Mouse (Mus musculus) neutrophil, adult 5-6 weeks (primary cell): Measurements from ENCODE around the gene Nol6. TPM values are rescaled to one million over a fixed set of nuclear protein-coding genes. Genes with fewer than 3 reads are reported as not detected.

ENCODE experiments used
- ATAC-seq: fragments of 151-379, 151-347 bp; 2 replicates; pipeline ENCODE4 v1.8.0; 2017; ENCODE audit warnings: mild to moderate bottlenecking, moderate TSS enrichment; ENCODE audit not compliant: insufficient number of reproducible peaks, poor library complexity, low FRiP score, severe bottlenecking; ENCODE audit errors: extremely low read depth
- total RNA-seq: library from RNA; stranded (forward); fragments of 200-1000 nt; gene quantifications from 2 replicates; pipeline ENCODE4 v1.2.3, GENCODE M21; 2017

Nol6 gene
- total RNA-seq: 13.2 and 15.6 TPM in 2 replicates

- peak; percentile 99 for ATAC-seq
Measured at GRCm38 (mm10) chr4:41124180-41124951, at the start of gene Nol6. TSS of gene Nol6 (minus strand) at chr4:41124455.

- ATAC-seq: no peak
Measured at GRCm38 (mm10) chr4:41170970-41171369, 46.7 kb upstream of the Nol6 start.

GRCm38 (mm10) chr4:41165693-41166475 lies 41.6 kb upstream of the Nol6 start:
- ATAC-seq: no peak

GRCm38 (mm10) chr4:41164974-41165373 lies 40.7 kb upstream of the Nol6 start:
- ATAC-seq: no peak

DNA sequence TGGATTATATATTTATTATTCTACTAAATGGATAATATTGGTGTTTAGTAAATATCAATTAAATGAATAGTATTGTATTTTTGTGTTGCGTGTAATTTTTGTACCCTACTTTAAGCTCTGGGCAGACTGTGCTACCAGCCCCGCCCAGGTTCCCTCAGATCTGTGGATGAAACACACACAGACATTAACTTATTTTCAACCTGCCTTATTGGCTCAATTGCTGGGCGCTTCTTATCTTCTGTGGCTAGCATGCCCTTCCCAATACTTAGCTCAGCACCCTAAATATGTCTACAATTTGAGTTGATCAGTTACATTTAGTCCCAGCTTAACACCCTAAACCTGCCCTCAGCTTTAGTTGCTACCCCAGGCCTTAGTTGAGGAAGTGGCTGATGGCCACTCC lies 37.0 kb upstream of the Nol6 start:
- ATAC-seq: no peak

DNA sequence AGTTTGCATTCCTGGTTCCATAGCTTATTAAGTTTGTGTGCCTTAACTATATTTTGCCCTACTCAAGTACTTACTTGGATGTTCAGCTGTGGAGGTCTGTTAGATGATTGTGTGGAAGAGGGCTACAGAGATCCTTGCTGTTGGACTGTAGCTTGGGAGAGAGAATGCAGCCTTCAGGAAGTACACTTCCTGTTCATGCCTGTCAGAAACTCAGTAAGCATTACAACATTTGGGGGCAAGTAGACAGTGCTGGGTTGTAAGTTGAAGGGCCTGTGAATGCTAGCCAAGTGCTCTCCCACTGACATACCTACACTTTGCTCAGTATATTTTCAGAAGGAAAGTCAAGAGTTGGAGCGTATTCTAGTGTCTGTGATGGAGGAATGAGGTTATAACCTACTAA lies 34.0 kb upstream of the Nol6 start:
- ATAC-seq: no peak

GRCm38 (mm10) chr4:41156961-41157360 lies 32.7 kb upstream of the Nol6 start:
- ATAC-seq: no peak

- ATAC-seq: no peak
Measured at GRCm38 (mm10) chr4:41153146-41153545, 28.9 kb upstream of the Nol6 start.

- no peak for ATAC-seq
Measured at GRCm38 (mm10) chr4:41151186-41151585, 26.9 kb upstream of the Nol6 start.

DNA sequence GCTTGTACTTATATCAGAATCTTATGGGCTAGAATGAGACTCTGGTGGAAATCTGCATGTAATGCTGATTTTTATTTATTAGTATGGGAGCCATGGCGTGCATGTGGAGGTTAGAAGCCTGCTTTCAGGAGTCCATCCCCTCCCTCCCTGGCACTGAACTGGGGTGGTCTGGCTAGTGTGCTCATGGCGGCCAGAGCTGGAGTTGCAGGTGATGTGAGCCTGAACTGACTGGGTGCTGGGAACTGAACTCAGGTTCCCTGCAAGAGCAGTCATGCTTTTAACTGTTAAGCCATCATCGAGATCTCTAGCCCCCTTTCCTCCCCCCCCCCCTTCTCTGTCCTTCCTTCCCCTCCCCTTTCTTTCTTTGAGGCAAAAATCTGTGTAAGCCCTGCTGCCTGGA lies 25.6 kb upstream of the Nol6 start:
- ATAC-seq: no peak

- no peak for ATAC-seq
Measured at GRCm38 (mm10) chr4:41142601-41143000, 18.3 kb upstream of the Nol6 start.

- no peak for ATAC-seq
Measured at GRCm38 (mm10) chr4:41140174-41140875, 16.1 kb upstream of the Nol6 start.

- no peak for ATAC-seq
Measured at GRCm38 (mm10) chr4:41136811-41137210, 12.6 kb upstream of the Nol6 start.

DNA sequence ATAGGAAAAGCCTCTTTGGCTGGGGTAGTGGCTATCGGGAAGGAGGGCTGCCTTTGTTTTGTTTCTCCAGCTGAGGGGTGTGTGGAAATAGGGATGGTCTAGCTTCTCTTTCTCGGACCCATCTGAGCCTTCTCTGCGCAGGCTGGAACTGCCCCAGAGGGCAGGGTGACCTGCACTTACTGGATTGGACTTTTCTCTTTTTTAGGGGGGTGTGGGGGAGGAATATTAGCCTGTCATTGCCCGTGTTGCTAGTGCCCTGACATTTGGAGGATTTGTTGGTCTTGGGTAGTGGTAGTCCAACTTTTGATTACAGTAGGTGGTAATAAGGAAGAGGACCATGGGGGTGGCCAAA lies 12.2 kb upstream of the Nol6 start:
- ATAC-seq: no peak

DNA sequence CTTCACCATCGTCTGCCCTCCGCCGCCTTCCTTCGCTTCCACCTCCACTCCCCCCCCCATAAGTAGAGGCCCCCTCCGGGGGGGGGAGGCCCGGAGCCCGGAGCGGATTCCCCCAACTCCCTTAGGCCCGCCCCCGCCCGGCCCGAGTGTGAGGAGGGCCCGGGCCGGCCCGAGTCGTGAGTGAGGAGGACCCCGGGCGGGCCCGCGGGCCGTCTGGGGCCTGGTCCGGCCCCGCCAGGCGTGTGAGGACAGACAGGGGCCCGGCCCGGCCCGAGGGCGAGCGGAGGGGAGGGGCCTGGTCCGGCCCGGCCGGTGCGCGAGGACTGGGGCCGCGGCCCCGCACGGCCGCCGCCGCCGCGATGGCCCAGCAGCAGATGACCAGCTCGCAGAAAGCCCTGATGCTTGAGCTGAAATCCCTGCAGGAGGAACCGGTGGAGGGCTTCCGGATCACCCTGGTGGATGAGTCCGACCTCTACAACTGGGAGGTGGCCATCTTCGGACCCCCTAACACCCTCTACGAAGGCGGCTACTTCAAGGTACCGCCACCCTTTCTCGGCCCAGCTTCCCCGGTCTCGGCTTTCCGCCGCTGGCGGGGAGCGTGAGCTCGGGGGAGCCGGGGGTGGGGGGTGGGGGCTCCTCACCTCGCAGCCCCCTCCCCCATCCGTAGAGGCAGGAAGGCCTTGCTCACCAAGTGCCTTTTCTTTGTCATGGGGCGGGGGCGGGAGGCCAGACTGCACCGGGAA lies 11.6 kb upstream of the Nol6 start, which contains the start of gene Ube2r2:
Gene Ube2r2, plus strand, starts transcription at position 33 of the 743 bp plus-strand sequence.
- peak; percentile 36 for ATAC-seq

DNA sequence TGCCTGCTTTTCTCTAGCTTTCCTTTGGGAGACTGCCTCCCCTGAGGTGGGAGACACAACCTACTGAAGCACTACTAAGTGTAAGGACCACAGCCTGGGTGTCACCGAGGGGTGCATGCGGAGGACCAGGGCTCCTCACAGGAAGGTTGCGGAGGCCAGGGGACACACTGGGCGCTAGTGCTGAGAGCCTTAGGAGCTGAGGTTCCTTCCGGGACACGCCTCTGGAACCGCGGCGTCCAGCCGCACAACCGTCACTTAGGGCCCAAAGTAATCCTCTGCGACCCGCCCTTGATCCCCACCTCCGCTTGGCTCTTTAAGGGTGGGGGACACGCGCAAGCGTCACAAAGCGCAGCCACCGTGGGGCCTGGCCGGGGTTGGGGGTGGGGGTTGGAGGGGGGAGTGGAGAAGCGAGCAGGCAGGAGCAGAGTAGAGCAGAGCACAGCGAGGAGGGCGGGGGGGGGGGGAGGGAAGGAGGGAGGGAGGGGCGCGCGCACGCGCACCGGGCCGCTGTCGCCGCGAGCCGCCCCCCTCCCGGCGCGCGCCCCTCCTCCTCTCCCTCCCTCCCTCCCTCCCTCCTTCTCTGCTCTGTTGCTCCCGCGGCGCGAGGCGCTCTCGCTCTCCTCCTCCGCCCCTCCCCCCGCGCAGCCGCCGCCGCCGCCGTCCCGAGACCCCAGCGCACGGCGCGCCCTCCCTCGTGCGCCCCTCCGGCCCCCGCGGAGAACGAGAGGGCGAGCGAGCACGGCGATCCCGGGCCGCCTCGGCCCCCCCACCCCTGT lies 10.9 kb upstream of the Nol6 start:
- ATAC-seq: peak; percentile 40

GRCm38 (mm10) chr4:41133529-41134291 lies 9.5 kb upstream of the Nol6 start:
- ATAC-seq: no peak

GRCm38 (mm10) chr4:41132471-41132870 lies 8.2 kb upstream of the Nol6 start:
- ATAC-seq: no peak
